Mouse (Mus musculus): Measurements from ENCODE around the gene Tspyl1. TPM values are rescaled to one million over a fixed set of nuclear protein-coding genes. Genes with fewer than 3 reads are reported as not detected.

Gene Tspyl1
- polyA plus RNA-seq, 1 experiment from 2014 or later, result 116 TPM

GRCm38 (mm10) chr10:34309915-34310685 lies 28.1 kb downstream of the Tspyl1 start:
- no peak overlapping the region for H3K9ac ChIP-seq (replicated peaks)
- H3K36me3 ChIP-seq, result no peaks in the 10 kb centered on the region
- no peak overlapping the region for H3K4me2 ChIP-seq (replicated peaks)
- H3K4me1 ChIP-seq, result no peaks in the 10 kb centered on the region
- no peaks in the 10 kb centered on the region for H3K27me3 ChIP-seq
- H3K27ac ChIP-seq (replicated peaks), result no peak overlapping the region
- WGBS, result 94% methylated on average over 9 of the region's 9 CpGs
- no peak for ATAC-seq (ENCODE audit: low FRiP score, low read depth)
- H3K4me3 ChIP-seq, result no peak overlapping the region
- H3K9me3 ChIP-seq, result no peaks in the 10 kb centered on the region

- H3K4me1 ChIP-seq, result peaks cover 22% of the 10 kb centered on the region
- H3K9me3 ChIP-seq, result no peaks in the 10 kb centered on the region
- H3K4me3 ChIP-seq, result no peak overlapping the region
- no peak overlapping the region for H3K27ac ChIP-seq (replicated peaks)
- ATAC-seq (ENCODE audit: low FRiP score, low read depth), result no peak
- no peaks in the 10 kb centered on the region for H3K27me3 ChIP-seq
- H3K9ac ChIP-seq (replicated peaks), result no peak overlapping the region
- no peak overlapping the region for H3K4me2 ChIP-seq (replicated peaks)
- WGBS, result 62% methylated on average over 3 of the region's 3 CpGs
- no peaks in the 10 kb centered on the region for H3K36me3 ChIP-seq
These were observed 30.5 kb downstream of the Tspyl1 start for GRCm38 (mm10) chr10:34312536-34312935.

- Histone ChIP-seq H3K4me3 (peak overlapping the region; percentile 6; the same call in 1 of the 2 replicates), H3K4me2 (replicated peaks) (peak overlapping the region; percentile 40), H3K4me1 (peaks cover 24% of the 10 kb centered on the region), H3K27ac (replicated peaks) (peak overlapping the region; percentile 90), H3K9ac (replicated peaks) (no peak overlapping the region), H3K27me3 (no peaks in the 10 kb centered on the region), H3K9me3 (no peaks in the 10 kb centered on the region), H3K36me3 (no peaks in the 10 kb centered on the region)
- 2% methylated on average over 3 of the region's 3 CpGs for WGBS
- peak; percentile 97 for ATAC-seq (ENCODE audit: low FRiP score, low read depth)
These were observed 34.7 kb downstream of the Tspyl1 start for GRCm38 (mm10) chr10:34316571-34317216.

GRCm38 (mm10) chr10:34317217-34317606 lies 35.2 kb downstream of the Tspyl1 start:
- no peaks in the 10 kb centered on the region for H3K9me3 ChIP-seq
- H3K9ac ChIP-seq (replicated peaks), result 0 out of 2 replicates have a peak overlapping the region, but pooled peaks have one; percentile 1
- no peak overlapping the region for H3K4me3 ChIP-seq
- H3K36me3 ChIP-seq, result no peaks in the 10 kb centered on the region
- WGBS, result 9% methylated on average over 2 of the region's 2 CpGs
- H3K4me2 ChIP-seq (replicated peaks), result peak overlapping the region; percentile 40
- peak overlapping the region; percentile 90 for H3K27ac ChIP-seq (replicated peaks)
- ATAC-seq (ENCODE audit: low FRiP score, low read depth), result peak; percentile 68
- no peaks in the 10 kb centered on the region for H3K27me3 ChIP-seq
- peaks cover 24% of the 10 kb centered on the region for H3K4me1 ChIP-seq

- no peaks in the 10 kb centered on the region for H3K36me3 ChIP-seq
- peaks cover 18% of the 10 kb centered on the region for H3K4me1 ChIP-seq
- no peak for ATAC-seq (ENCODE audit: low FRiP score, low read depth)
- no peak overlapping the region for H3K4me2 ChIP-seq (replicated peaks)
- H3K9ac ChIP-seq (replicated peaks), result no peak overlapping the region
- H3K27me3 ChIP-seq, result no peaks in the 10 kb centered on the region
- H3K27ac ChIP-seq (replicated peaks), result no peak overlapping the region
- no peak overlapping the region for H3K4me3 ChIP-seq
- 75% methylated on average over 2 of the region's 2 CpGs for WGBS
- no peaks in the 10 kb centered on the region for H3K9me3 ChIP-seq
These were observed 38.8 kb downstream of the Tspyl1 start for GRCm38 (mm10) chr10:34320809-34321208.

GRCm38 (mm10) chr10:34326701-34327100 lies 44.7 kb downstream of the Tspyl1 start:
- H3K27me3 ChIP-seq, result no peaks in the 10 kb centered on the region
- no peaks in the 10 kb centered on the region for H3K36me3 ChIP-seq
- peak; percentile 23; the same call in 1 of the 2 replicates for ATAC-seq (ENCODE audit: low FRiP score, low read depth)
- no peak overlapping the region for H3K27ac ChIP-seq (replicated peaks)
- no peak overlapping the region for H3K9ac ChIP-seq (replicated peaks)
- H3K4me3 ChIP-seq, result no peak overlapping the region
- WGBS, result 25% methylated on average over 4 of the region's 4 CpGs
- H3K4me2 ChIP-seq (replicated peaks), result no peak overlapping the region
- no peaks in the 10 kb centered on the region for H3K9me3 ChIP-seq
- no peaks in the 10 kb centered on the region for H3K4me1 ChIP-seq

GRCm38 (mm10) chr10:34327144-34327543 lies 45.2 kb downstream of the Tspyl1 start:
- Histone ChIP-seq H3K27ac (replicated peaks) (no peak overlapping the region), H3K4me3 (no peak overlapping the region), H3K27me3 (no peaks in the 10 kb centered on the region), H3K9ac (replicated peaks) (no peak overlapping the region), H3K9me3 (no peaks in the 10 kb centered on the region), H3K4me2 (replicated peaks) (no peak overlapping the region), H3K36me3 (no peaks in the 10 kb centered on the region), H3K4me1 (no peaks in the 10 kb centered on the region)
- WGBS, result 54% methylated on average over 5 of the region's 5 CpGs
- ATAC-seq (ENCODE audit: low FRiP score, low read depth), result peak; percentile 45; the same call in 1 of the 2 replicates

GRCm38 (mm10) chr10:34328310-34328709 lies 46.3 kb downstream of the Tspyl1 start:
- H3K9me3 ChIP-seq, result no peaks in the 10 kb centered on the region
- no peaks in the 10 kb centered on the region for H3K36me3 ChIP-seq
- no peak overlapping the region for H3K4me2 ChIP-seq (replicated peaks)
- H3K27me3 ChIP-seq, result no peaks in the 10 kb centered on the region
- H3K9ac ChIP-seq (replicated peaks), result no peak overlapping the region
- no peak overlapping the region for H3K27ac ChIP-seq (replicated peaks)
- no peaks in the 10 kb centered on the region for H3K4me1 ChIP-seq
- peak; percentile 77 for ATAC-seq (ENCODE audit: low FRiP score, low read depth)
- 0% methylated on average over 2 of the region's 2 CpGs for WGBS
- H3K4me3 ChIP-seq, result no peak overlapping the region

Other genes with a start within 250 kb of the Tspyl1 start
- gene Trappc3l, start 244.6 kb upstream of the Tspyl1 start, polyA plus RNA-seq (2016; fragmentation: Nextera tagmentation; extraction: Ambion mirVana), result not detected in 2 replicates
- not detected in 2 replicates for gene Calhm4, start 237.9 kb upstream of the Tspyl1 start, polyA plus RNA-seq (2016; fragmentation: Nextera tagmentation; extraction: Ambion mirVana)
- gene Calhm5, start 185.7 kb upstream of the Tspyl1 start, polyA plus RNA-seq (2016; fragmentation: Nextera tagmentation; extraction: Ambion mirVana), result 0.33 and 0.37 TPM in 2 replicates
- gene Calhm6, start 154.2 kb upstream of the Tspyl1 start, polyA plus RNA-seq (2016; fragmentation: Nextera tagmentation; extraction: Ambion mirVana), result 0.35 and 0.60 TPM in 2 replicates
- gene Dse, start 74.5 kb upstream of the Tspyl1 start, polyA plus RNA-seq (2016; fragmentation: Nextera tagmentation; extraction: Ambion mirVana), result 16.0 and 20.5 TPM in 2 replicates
- 120 and 126 TPM in 2 replicates for gene Tspyl4, start 15.3 kb downstream of the Tspyl1 start, polyA plus RNA-seq (2016; fragmentation: Nextera tagmentation; extraction: Ambion mirVana)
- 0.10 and 0.12 TPM in 2 replicates for gene Col10a1, start 107.8 kb downstream of the Tspyl1 start, polyA plus RNA-seq (2016; fragmentation: Nextera tagmentation; extraction: Ambion mirVana)
- gene Nt5dc1, start 136.4 kb downstream of the Tspyl1 start, polyA plus RNA-seq (2016; fragmentation: Nextera tagmentation; extraction: Ambion mirVana), result 4.8 and 5.0 TPM in 2 replicates
- gene Frk, start 201.2 kb downstream of the Tspyl1 start, polyA plus RNA-seq (2016; fragmentation: Nextera tagmentation; extraction: Ambion mirVana), result 2.2 and 2.5 TPM in 2 replicates

All from midbrain, embryonic 12.5 days (tissue).